Mouse (Mus musculus): ENCODE results near the gene H2-Q1. TPM values are rescaled to one million over a fixed set of nuclear protein-coding genes. Genes with fewer than 3 reads are reported as not detected.

The H2-Q1 gene
- total RNA-seq (2023) = 14.8 TPM

DNA sequence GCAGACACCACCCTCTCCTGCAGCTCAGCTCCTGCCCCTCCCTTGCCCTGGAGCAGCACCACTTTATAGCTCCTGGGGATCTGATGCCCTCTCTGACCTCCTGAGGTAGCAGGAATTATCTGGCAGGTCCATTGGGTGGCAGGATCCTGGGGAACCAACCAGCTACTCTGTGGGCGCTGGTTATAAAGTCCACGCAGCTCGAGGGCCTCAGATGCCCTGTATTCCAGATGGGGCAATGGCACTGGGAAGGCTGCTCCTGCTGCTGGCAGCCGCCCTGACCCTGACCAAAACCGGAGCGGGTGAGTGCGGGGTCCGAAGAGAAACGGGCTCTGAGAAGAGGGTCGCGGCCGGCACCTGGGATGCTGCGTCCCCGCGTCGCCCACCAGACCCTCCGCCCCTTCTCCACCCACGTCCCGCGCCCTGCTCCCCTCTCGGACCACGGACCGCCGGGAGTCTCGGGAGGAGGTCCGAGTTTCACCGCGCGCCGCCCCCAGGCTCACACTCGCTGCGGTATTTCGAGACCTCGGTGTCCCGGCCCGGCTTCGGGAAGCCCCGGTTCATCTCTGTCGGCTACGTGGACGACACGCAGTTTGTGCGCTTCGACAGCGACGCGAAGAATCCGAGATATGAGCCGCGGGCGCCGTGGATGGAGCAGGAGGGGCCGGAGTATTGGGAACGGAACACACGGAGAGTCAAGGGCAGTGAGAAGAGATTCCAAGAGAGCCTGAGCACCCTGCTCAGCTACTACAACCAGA lies at the start of gene H2-Q1:
TSS of gene H2-Q1 (plus strand) at position 79 of the 755 bp plus-strand sequence.

DNA sequence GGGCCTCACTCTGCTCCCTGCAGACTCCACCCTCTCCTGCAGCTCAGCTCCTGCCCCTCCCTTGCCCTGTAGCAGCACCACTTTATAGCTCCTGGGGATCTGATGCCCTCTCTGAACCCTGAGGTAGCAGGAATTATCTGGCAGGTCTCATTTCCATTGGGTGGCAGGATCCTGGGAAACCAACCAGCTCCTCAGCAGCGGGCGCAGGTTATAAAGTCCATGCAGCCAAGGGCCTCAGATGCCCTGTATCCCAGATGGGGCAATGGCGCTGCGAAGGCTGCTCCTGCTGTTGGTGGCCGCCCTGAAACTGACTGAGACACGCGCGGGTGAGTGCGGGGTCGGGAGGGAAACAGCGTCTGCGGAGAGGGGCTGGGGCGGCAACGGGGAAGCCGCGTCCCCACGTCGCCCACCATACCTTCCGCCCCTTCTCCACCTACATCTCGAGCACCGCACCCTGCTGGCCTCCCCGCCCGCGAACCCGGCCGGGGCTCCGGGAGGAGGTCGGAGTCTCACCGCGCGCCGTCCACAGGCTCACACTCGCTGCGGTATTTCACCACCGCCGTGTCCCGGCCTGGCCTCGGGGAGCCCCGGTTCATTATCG lies 22.0 kb downstream of the H2-Q1 start, which contains the start of gene H2-Q2:
TSS of gene H2-Q2 (plus strand) at position 172 of the 601 bp plus-strand sequence.

Other genes with a start within 250 kb of the H2-Q1 start
- gene Ly6g6e, start 243.5 kb upstream of the H2-Q1 start, total RNA-seq (2023) = not detected
- gene Ly6g6d, start 242.3 kb upstream of the H2-Q1 start, total RNA-seq (2023) = not detected
- gene Ly6g6f, start 234.8 kb upstream of the H2-Q1 start, total RNA-seq (2023) = not detected
- gene Abhd16a, start 231.1 kb upstream of the H2-Q1 start, total RNA-seq (2023) = 69.9 TPM
- not detected for gene Ly6g5c, start 212.1 kb upstream of the H2-Q1 start, total RNA-seq (2023)
- 0.83 TPM for gene Ly6g5b, start 205.0 kb upstream of the H2-Q1 start, total RNA-seq (2023)
- 27.0 TPM for gene Gpank1, start 198.9 kb upstream of the H2-Q1 start, total RNA-seq (2023)
- 141 TPM for gene Csnk2b, start 198.4 kb upstream of the H2-Q1 start, total RNA-seq (2023)
- 20.6 TPM for gene D17H6S53E, start 194.0 kb upstream of the H2-Q1 start, total RNA-seq (2023)
- not detected for gene Apom, start 188.4 kb upstream of the H2-Q1 start, total RNA-seq (2023)
- gene Bag6, start 185.2 kb upstream of the H2-Q1 start, total RNA-seq (2023) = 438 TPM
- 294 TPM for gene Prrc2a, start 155.5 kb upstream of the H2-Q1 start, total RNA-seq (2023)
- 3.0 TPM for gene Aif1, start 144.3 kb upstream of the H2-Q1 start, total RNA-seq (2023)
- gene Lst1, start 132.0 kb upstream of the H2-Q1 start, total RNA-seq (2023) = 14.3 TPM
- gene Ltb, start 126.0 kb upstream of the H2-Q1 start, total RNA-seq (2023) = 538 TPM
- gene Tnf, start 118.4 kb upstream of the H2-Q1 start, total RNA-seq (2023) = 18.7 TPM
- 15.2 TPM for gene Lta, start 115.1 kb upstream of the H2-Q1 start, total RNA-seq (2023)
- not detected for gene Gm16181, start 99.6 kb upstream of the H2-Q1 start, total RNA-seq (2023)
- gene Atp6v1g2, start 86.7 kb upstream of the H2-Q1 start, total RNA-seq (2023) = 1.6 TPM
- 10.8 TPM for gene Nfkbil1, start 84.6 kb upstream of the H2-Q1 start, total RNA-seq (2023)
- 474 TPM for gene Ddx39b, start 78.7 kb upstream of the H2-Q1 start, total RNA-seq (2023)
- 2,421 TPM for gene H2-D1, start 57.7 kb upstream of the H2-Q1 start, total RNA-seq (2023)
- gene H2-Q2, start 21.8 kb downstream of the H2-Q1 start, total RNA-seq (2023) = 16.7 TPM
- 511 TPM for gene H2-Q4, start 59.2 kb downstream of the H2-Q1 start, total RNA-seq (2023)
- 107 TPM for gene H2-Q6, start 104.4 kb downstream of the H2-Q1 start, total RNA-seq (2023)
- 390 TPM for gene H2-Q7, start 118.8 kb downstream of the H2-Q1 start, total RNA-seq (2023)
- 74.1 TPM for gene H2-Q10, start 149.7 kb downstream of the H2-Q1 start, total RNA-seq (2023)
- 0.71 TPM for gene Pou5f1, start 185.6 kb downstream of the H2-Q1 start, total RNA-seq (2023)
- gene Tcf19, start 196.4 kb downstream of the H2-Q1 start, total RNA-seq (2023) = 6.6 TPM
- 16.2 TPM for gene Cchcr1, start 196.7 kb downstream of the H2-Q1 start, total RNA-seq (2023)
- gene Psors1c2, start 212.8 kb downstream of the H2-Q1 start, total RNA-seq (2023) = not detected
- not detected for gene Cdsn, start 231.7 kb downstream of the H2-Q1 start, total RNA-seq (2023)
- gene 2300002M23Rik, start 247.0 kb downstream of the H2-Q1 start, total RNA-seq (2023) = not detected